Mouse (Mus musculus) neural tube, embryonic 15.5 days (tissue): ENCODE results near the gene Samd4. TPM values are rescaled to one million over a fixed set of nuclear protein-coding genes. Genes with fewer than 3 reads are reported as not detected.

Experiments used
- ATAC-seq: fragments of 200-750 bp; cut with Nextera tagmentation; 2 replicates; pipeline ENCODE4 v1.8.0; 2017; ENCODE audit warnings: mild to moderate bottlenecking, moderate TSS enrichment, moderate library complexity; ENCODE audit not compliant: low FRiP score
- H3K27ac ChIP-seq: fragments of 300-500 bp; sonication (generic); replicated peaks from 2 replicates; pipeline ENCODE4 v1.5.1; 2015; ENCODE audit warnings: mild to moderate bottlenecking, inconsistent platforms
- H3K27me3 ChIP-seq: fragments of 300-500 bp; sonication (generic); replicated peaks from 2 replicates; pipeline ENCODE4 v1.6.1; 2015; ENCODE audit warnings: inconsistent platforms
- H3K36me3 ChIP-seq: fragments of 300-500 bp; sonication (generic); 2 replicates; pipeline ENCODE4 v1.6.1; 2015; ENCODE audit warnings: inconsistent platforms
- H3K4me1 ChIP-seq: fragments of 300-500 bp; sonication (generic); 2 replicates; pipeline ENCODE4 v1.6.1; 2015; ENCODE audit warnings: inconsistent platforms
- H3K4me2 ChIP-seq: fragments of 300-500 bp; sonication (generic); 2 replicates; pipeline ENCODE4 v1.6.1; 2015; ENCODE audit warnings: inconsistent platforms, mild to moderate bottlenecking, moderate library complexity
- H3K4me3 ChIP-seq: fragments of 300-500 bp; sonication (generic); replicated peaks from 2 replicates; pipeline ENCODE4 v1.5.1; 2015; ENCODE audit warnings: mild to moderate bottlenecking, inconsistent platforms
- H3K9ac ChIP-seq: fragments of 300-500 bp; sonication (generic); replicated peaks from 2 replicates; pipeline ENCODE4 v1.6.1; 2015; ENCODE audit warnings: mild to moderate bottlenecking, inconsistent platforms
- H3K9me3 ChIP-seq: fragments of 300-500 bp; sonication (generic); replicated peaks from 2 replicates; pipeline ENCODE4 v1.6.1; 2016; ENCODE audit warnings: inconsistent platforms
- WGBS: fragments of 180-500 bp; shearing (Covaris S2); methylation state at CpG from one replicate; pipeline ENCODE4 v1.1.7; 2015; ENCODE audit warnings: mixed read lengths; 5-methylcytosine and 5-hydroxymethylcytosine counted together
- polyA plus RNA-seq: library from polyadenylated mRNA; unstranded; fragments of >200 nt; fragmentation: Nextera tagmentation; extraction: Ambion mirVana; gene quantifications from 2 replicates; pipeline ENCODE4 v1.2.1, GENCODE M21; 2015

The Samd4 gene
- polyA plus RNA-seq, 1 experiment from 2014 or later: 5.1 TPM

DNA sequence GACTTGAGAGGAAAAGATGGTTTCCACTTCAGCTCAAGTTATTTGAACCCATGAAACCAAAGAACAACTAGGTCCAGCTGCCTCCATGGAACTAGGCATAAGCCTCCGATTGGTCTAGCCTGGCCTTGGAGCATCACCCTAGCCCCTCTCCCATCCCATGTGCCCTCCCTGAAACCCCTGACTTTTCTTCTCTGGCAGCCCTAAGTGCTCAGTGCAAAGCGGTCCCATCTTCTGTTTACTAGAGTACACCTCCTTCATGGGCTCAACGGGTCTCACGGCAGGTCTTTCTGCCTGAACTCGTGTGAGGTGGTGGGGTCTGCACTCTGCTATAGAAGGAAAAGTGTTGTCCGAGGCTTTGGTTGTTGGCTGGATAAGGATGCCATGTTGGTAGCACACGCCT is 197.3 kb downstream of the Samd4 start:
- no peaks in the 10 kb centered on the region for H3K36me3 ChIP-seq
- H3K4me1 ChIP-seq: peaks cover 7% of the 10 kb centered on the region
- H3K27ac ChIP-seq: no peak overlapping the region
- H3K9ac ChIP-seq: no peak overlapping the region
- no peaks in the 10 kb centered on the region for H3K27me3 ChIP-seq
- no peak overlapping the region for H3K4me2 ChIP-seq
- H3K9me3 ChIP-seq: no peaks in the 10 kb centered on the region
- no peak for ATAC-seq
- WGBS: 94% methylated on average over 7 of the region's 7 CpGs
- H3K4me3 ChIP-seq: no peak overlapping the region

DNA sequence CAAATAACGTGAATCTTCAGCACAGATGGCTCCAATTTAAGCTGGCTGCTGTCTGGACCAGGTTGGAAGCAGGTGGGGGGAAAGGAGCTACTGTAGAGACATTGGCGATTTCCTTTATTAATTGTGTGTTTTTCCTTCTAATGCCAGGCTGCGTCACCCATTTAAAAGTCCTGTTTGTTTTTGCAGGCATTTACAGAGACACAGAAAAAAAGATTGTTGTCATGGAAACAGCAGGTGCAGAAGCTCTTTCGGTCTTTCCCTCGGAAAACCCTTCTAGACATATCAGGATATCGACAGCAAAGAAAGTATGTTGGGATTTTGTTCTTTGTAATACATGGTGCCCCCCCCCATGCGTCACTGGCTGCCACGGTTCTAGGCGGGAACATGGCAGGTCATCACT is 200.7 kb downstream of the Samd4 start:
- Histone ChIP-seq H3K36me3 (no peaks in the 10 kb centered on the region), H3K4me1 (peaks cover 16% of the 10 kb centered on the region), H3K9ac (no peak overlapping the region), H3K27me3 (no peaks in the 10 kb centered on the region), H3K9me3 (no peaks in the 10 kb centered on the region), H3K4me2 (no peak overlapping the region), H3K27ac (0 out of 2 replicates have a peak overlapping the region, but pooled peaks have one; percentile 3), H3K4me3 (no peak overlapping the region)
- WGBS: 60% methylated on average over 9 of the region's 9 CpGs
- ATAC-seq: no peak

DNA sequence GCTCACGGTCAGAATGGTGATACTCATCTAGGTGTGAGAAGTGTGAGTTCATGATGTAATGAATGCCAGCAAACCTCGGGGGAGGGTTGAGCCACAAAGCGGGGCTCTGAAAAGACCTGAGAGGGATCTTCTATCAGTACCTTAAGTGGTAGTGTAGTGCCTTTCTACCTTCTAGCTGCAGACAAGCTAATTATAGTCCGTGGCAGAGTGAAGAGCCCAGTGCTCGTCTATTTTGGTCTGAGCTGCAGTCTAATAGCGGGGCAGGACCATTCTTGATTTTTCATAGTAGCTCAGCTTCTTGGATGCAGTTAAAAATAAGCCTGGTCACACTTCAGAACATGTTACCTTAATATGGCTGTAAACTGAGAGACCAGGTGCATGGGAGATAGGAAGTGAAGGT is 201.2 kb downstream of the Samd4 start:
- no peak overlapping the region for H3K27ac ChIP-seq
- ATAC-seq: no peak
- H3K4me2 ChIP-seq: no peak overlapping the region
- H3K9me3 ChIP-seq: no peaks in the 10 kb centered on the region
- no peak overlapping the region for H3K9ac ChIP-seq
- no peaks in the 10 kb centered on the region for H3K36me3 ChIP-seq
- no peaks in the 10 kb centered on the region for H3K27me3 ChIP-seq
- WGBS: 80% methylated on average over 6 of the region's 6 CpGs
- no peak overlapping the region for H3K4me3 ChIP-seq
- peaks cover 16% of the 10 kb centered on the region for H3K4me1 ChIP-seq

- 92% methylated on average over 2 of the region's 2 CpGs for WGBS
- no peak overlapping the region for H3K4me3 ChIP-seq
Measured at GRCm38 (mm10) chr14:47084686-47085085, 202.0 kb downstream of the Samd4 start.

DNA sequence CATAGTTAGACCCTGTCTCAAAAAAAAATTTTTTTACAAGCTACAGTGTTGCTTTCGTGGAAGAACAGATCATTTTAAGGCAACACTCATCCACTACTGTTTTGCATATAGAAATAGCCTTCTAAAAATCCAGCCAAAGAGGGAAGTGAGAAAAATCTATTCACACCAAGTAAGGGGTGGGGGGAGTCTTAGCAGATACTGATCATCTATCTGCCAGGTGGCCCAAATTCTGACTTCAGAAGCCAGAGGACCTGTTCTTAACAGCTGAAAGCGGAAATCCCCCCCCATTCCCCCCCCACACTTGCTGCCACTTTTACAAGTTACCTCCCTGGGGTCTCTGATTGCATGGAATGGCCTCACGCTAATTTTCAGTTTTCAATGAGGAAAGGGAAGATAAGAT is 203.5 kb downstream of the Samd4 start:
- WGBS: 70% methylated on average over 3 of the region's 3 CpGs
- H3K4me2 ChIP-seq: no peak overlapping the region
- ATAC-seq: no peak

More at GRCm38 (mm10) chr14:47084686-47085085, 202.0 kb downstream of the Samd4 start:
- Histone ChIP-seq H3K36me3 (no peaks in the 10 kb centered on the region), H3K4me2 (no peak overlapping the region), H3K9me3 (no peaks in the 10 kb centered on the region), H3K27me3 (no peaks in the 10 kb centered on the region), H3K9ac (no peak overlapping the region), H3K4me1 (peaks cover 16% of the 10 kb centered on the region), H3K27ac (no peak overlapping the region)
- ATAC-seq: no peak

DNA sequence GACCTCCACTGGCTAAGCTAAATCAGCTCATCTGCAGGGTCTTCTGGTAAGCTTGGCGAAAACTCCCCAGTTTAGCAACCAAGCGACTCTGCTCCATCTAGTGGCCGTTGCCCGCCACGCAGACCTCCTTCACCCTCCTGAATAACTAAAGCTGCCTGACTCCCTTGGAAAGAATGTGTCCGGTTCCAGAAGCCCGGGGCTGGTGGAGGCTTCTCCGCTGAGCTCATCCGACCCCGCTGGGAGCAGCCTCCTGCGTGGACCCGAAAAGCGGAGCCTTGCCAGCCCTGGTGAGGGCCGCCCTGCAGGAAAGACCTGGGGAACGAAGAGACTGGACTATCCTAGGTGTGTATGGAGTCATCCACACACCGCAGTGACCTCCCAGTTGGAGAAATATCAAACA is 204.1 kb downstream of the Samd4 start:
- peak overlapping the region; percentile 47 for H3K9ac ChIP-seq
- 3% methylated on average over 16 of the region's 16 CpGs for WGBS
- no peaks in the 10 kb centered on the region for H3K27me3 ChIP-seq
- H3K4me3 ChIP-seq: peak overlapping the region; percentile 36
- H3K4me2 ChIP-seq: peak overlapping the region; percentile 81
- H3K9me3 ChIP-seq: no peaks in the 10 kb centered on the region
- H3K36me3 ChIP-seq: no peaks in the 10 kb centered on the region
- H3K27ac ChIP-seq: no peak overlapping the region
- H3K4me1 ChIP-seq: peaks cover 16% of the 10 kb centered on the region
- ATAC-seq: peak; percentile 91

More for the DNA sequence above, 203.5 kb downstream of the Samd4 start:
- peaks cover 16% of the 10 kb centered on the region for H3K4me1 ChIP-seq
- no peaks in the 10 kb centered on the region for H3K36me3 ChIP-seq
- H3K9me3 ChIP-seq: no peaks in the 10 kb centered on the region
- no peaks in the 10 kb centered on the region for H3K27me3 ChIP-seq
- no peak overlapping the region for H3K27ac ChIP-seq
- H3K9ac ChIP-seq: no peak overlapping the region
- no peak overlapping the region for H3K4me3 ChIP-seq

GRCm38 (mm10) chr14:47087182-47087581 is 204.5 kb downstream of the Samd4 start:
- Histone ChIP-seq H3K9me3 (no peaks in the 10 kb centered on the region), H3K27me3 (no peaks in the 10 kb centered on the region), H3K9ac (peak overlapping the region; percentile 47), H3K4me1 (peaks cover 16% of the 10 kb centered on the region), H3K36me3 (no peaks in the 10 kb centered on the region), H3K27ac (no peak overlapping the region), H3K4me3 (peak overlapping the region; percentile 36), H3K4me2 (peak overlapping the region; percentile 81)
- ATAC-seq: peak; percentile 53
- WGBS: 32% methylated on average over 5 of the region's 5 CpGs

DNA sequence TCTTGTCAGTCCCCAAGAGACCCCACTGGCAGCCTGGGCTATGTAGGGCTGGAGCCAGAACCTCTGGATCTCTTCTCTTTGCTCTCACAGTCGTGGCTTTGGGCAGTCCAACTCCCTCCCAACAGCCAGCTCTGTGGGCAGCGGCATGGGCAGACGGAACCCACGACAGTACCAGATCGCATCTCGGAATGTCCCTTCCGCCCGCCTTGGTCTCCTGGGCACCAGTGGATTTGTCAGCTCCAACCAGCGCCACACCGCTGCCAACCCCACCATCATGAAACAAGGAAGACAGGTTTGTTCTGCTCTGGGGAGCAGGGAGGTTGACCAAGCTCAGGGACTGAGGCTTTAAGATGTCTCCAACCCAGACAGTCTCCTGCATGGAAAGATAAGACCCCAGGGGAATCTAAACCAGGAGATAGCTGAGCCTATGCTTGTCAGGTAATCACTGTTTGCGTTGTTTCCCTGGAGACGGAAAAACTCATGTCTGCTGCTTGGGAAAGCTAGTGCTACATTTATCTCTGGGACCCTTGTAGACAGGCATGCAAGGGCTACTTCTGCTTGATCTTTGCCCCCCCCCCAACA is 205.1 kb downstream of the Samd4 start:
- no peak overlapping the region for H3K4me2 ChIP-seq
- ATAC-seq: 0 out of 2 replicates have a peak, but pooled peaks have one; percentile 2
- H3K36me3 ChIP-seq: no peaks in the 10 kb centered on the region
- H3K9ac ChIP-seq: no peak overlapping the region
- WGBS: 85% methylated on average over 12 of the region's 12 CpGs
- peaks cover 16% of the 10 kb centered on the region for H3K4me1 ChIP-seq
- H3K27ac ChIP-seq: no peak overlapping the region
- no peak overlapping the region for H3K4me3 ChIP-seq
- H3K27me3 ChIP-seq: no peaks in the 10 kb centered on the region
- H3K9me3 ChIP-seq: no peaks in the 10 kb centered on the region

- 55% methylated on average over 1 of the region's 1 CpGs for WGBS
- Histone ChIP-seq H3K9ac (no peak overlapping the region), H3K9me3 (no peaks in the 10 kb centered on the region), H3K36me3 (no peaks in the 10 kb centered on the region), H3K27ac (no peak overlapping the region), H3K4me2 (no peak overlapping the region), H3K4me3 (no peak overlapping the region), H3K4me1 (peaks cover 16% of the 10 kb centered on the region), H3K27me3 (no peaks in the 10 kb centered on the region)
- ATAC-seq: no peak
Measured at GRCm38 (mm10) chr14:47088339-47088738, 205.7 kb downstream of the Samd4 start.

- ATAC-seq: no peak
- WGBS: 76% methylated on average over 6 of the region's 6 CpGs
- no peak overlapping the region for H3K4me3 ChIP-seq
- H3K9ac ChIP-seq: no peak overlapping the region
- H3K27me3 ChIP-seq: no peaks in the 10 kb centered on the region
- H3K4me2 ChIP-seq: no peak overlapping the region
- no peaks in the 10 kb centered on the region for H3K36me3 ChIP-seq
- H3K9me3 ChIP-seq: no peaks in the 10 kb centered on the region
- H3K4me1 ChIP-seq: peaks cover 14% of the 10 kb centered on the region
- H3K27ac ChIP-seq: no peak overlapping the region
Measured at GRCm38 (mm10) chr14:47089153-47089552, 206.5 kb downstream of the Samd4 start.

DNA sequence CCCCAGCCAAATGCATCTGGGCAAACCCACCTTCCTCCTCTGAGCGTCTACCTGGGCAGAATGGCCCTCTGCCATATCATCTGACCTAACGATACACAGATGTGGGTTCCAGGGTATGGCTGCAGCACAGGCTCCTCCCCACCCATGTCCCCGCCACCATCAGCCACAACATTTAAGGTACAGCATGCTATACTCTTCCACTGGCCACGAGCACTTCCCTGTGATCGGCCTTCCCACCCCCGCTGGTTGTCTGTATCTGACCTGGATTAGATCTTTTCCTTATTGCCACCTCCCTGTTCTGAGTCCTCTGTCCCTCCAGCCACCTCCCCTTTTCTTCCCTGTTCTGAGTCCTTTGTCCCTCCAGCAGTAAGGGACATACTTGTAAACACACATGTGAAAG is 209.3 kb downstream of the Samd4 start:
- no peak overlapping the region for H3K9ac ChIP-seq

GRCm38 (mm10) chr14:47093355-47093792 is 210.7 kb downstream of the Samd4 start:
- Histone ChIP-seq H3K27ac (no peak overlapping the region), H3K27me3 (no peaks in the 10 kb centered on the region), H3K9ac (no peak overlapping the region), H3K36me3 (no peaks in the 10 kb centered on the region), H3K4me1 (peaks cover 6% of the 10 kb centered on the region; the same call in 1 of the 2 replicates), H3K4me2 (0 out of 2 replicates have a peak overlapping the region, but pooled peaks have one; percentile 4), H3K4me3 (no peak overlapping the region), H3K9me3 (no peaks in the 10 kb centered on the region)
- 66% methylated on average over 16 of the region's 16 CpGs for WGBS
- ATAC-seq: peak; percentile 15; the same call in 1 of the 2 replicates

More for the DNA sequence above, 209.3 kb downstream of the Samd4 start:
- H3K27ac ChIP-seq: no peak overlapping the region
- H3K27me3 ChIP-seq: no peaks in the 10 kb centered on the region
- no peaks in the 10 kb centered on the region for H3K9me3 ChIP-seq
- H3K4me2 ChIP-seq: no peak overlapping the region
- H3K4me1 ChIP-seq: peaks cover 10% of the 10 kb centered on the region
- 94% methylated on average over 6 of the region's 6 CpGs for WGBS
- H3K4me3 ChIP-seq: no peak overlapping the region
- no peaks in the 10 kb centered on the region for H3K36me3 ChIP-seq
- ATAC-seq: no peak
